In genomic region chr1:139025882-139026645, GRCm38 (mm10) we compare ENCODE assay signal across 27 mouse cellular contexts.
A peak's percentile ranks its signal among the peaks of the same experiment; 100 is the strongest.
DNase-seq lines count a peak whose midpoint lies in the region; ATAC-seq and TF ChIP-seq lines count a peak whose summit lies in the region.
"Had no signal": no experiment of that assay in that cellular context is flagged by ENCODE, and none has a peak within 500 bp of the region (broad histone marks: within the 10 kb centered on the region; RNA-seq: fewer than 3 reads in every experiment).

No protein-coding gene starts in this region.

- H3K9ac ChIP-seq in forebrain, embryonic 12.5 days: no peak overlapping the region
- no peak overlapping the region for H3K9ac ChIP-seq in forebrain, embryonic 16.5 days (replicated peaks; ENCODE audit: low read depth, low read length)
- H3K9ac ChIP-seq in midbrain, embryonic 11.5 days (ENCODE audit: low read length): no peak overlapping the region
- H3K9ac ChIP-seq in midbrain, postnatal 0 days (replicated peaks; ENCODE audit: low read length, poor library complexity, severe bottlenecking): no peak overlapping the region
- H3K9ac ChIP-seq in midbrain, embryonic 14.5 days (replicated peaks; ENCODE audit: low read length): no peak overlapping the region
- H3K9ac ChIP-seq: embryonic facial prominence, embryonic 15.5 days; heart, embryonic 15.5 days; liver, embryonic 13.5 days had no signal

- no peak overlapping the region for H3K4me2 ChIP-seq in forebrain, embryonic 12.5 days
- H3K4me2 ChIP-seq in forebrain, embryonic 16.5 days (ENCODE audit: low read length): no peak overlapping the region
- H3K4me2 ChIP-seq in midbrain, embryonic 11.5 days: no peak overlapping the region
- H3K4me2 ChIP-seq in midbrain, postnatal 0 days (ENCODE audit: low read depth, low read length, poor library complexity, severe bottlenecking): no peak overlapping the region
- peak overlapping the region; percentile 11; the same call in 1 of the 2 replicates for H3K4me2 ChIP-seq in midbrain, embryonic 14.5 days (ENCODE audit: low read length)
- H3K4me2 ChIP-seq: embryonic facial prominence, embryonic 15.5 days; heart, embryonic 15.5 days; liver, embryonic 13.5 days had no signal

- H3K27ac ChIP-seq in forebrain, embryonic 12.5 days: peak overlapping the region; percentile 47; the same call in 1 of the 2 replicates
- H3K27ac ChIP-seq in forebrain, embryonic 16.5 days (ENCODE audit: low read length): no peak overlapping the region
- H3K27ac ChIP-seq in midbrain, embryonic 11.5 days (ENCODE audit: low read depth, low read length): peak overlapping the region; percentile 45
- H3K27ac ChIP-seq in midbrain, postnatal 0 days (ENCODE audit: low read depth, low read length): no peak overlapping the region
- H3K27ac ChIP-seq in midbrain, embryonic 14.5 days (replicated peaks; ENCODE audit: low read depth, low read length): peak overlapping the region; percentile 71
- H3K27ac ChIP-seq: embryonic facial prominence, embryonic 10.5 days; embryonic facial prominence, embryonic 15.5 days; heart, embryonic 10.5 days; heart, embryonic 15.5 days; liver, embryonic 13.5 days; macrophage had no signal

- no peaks in the 10 kb centered on the region for H3K36me3 ChIP-seq in forebrain, embryonic 12.5 days (replicated peaks)
- no peaks in the 10 kb centered on the region for H3K36me3 ChIP-seq in forebrain, embryonic 16.5 days (ENCODE audit: control insufficient read depth, insufficient read depth)
- H3K36me3 ChIP-seq in midbrain, embryonic 11.5 days (ENCODE audit: control insufficient read depth, insufficient read depth, low read length): no peaks in the 10 kb centered on the region
- no peaks in the 10 kb centered on the region for H3K36me3 ChIP-seq in midbrain, postnatal 0 days (ENCODE audit: insufficient read depth, low read length)
- no peaks in the 10 kb centered on the region for H3K36me3 ChIP-seq in midbrain, embryonic 14.5 days (ENCODE audit: control insufficient read depth, insufficient read depth, low read length)
- H3K36me3 ChIP-seq: embryonic facial prominence, embryonic 10.5 days; embryonic facial prominence, embryonic 15.5 days; heart, embryonic 10.5 days; heart, embryonic 15.5 days; liver, embryonic 13.5 days had no signal

- H3K9me3 ChIP-seq in forebrain, embryonic 12.5 days: no peaks in the 10 kb centered on the region
- no peaks in the 10 kb centered on the region for H3K9me3 ChIP-seq in forebrain, embryonic 16.5 days (ENCODE audit: control insufficient read depth, low read length)
- no peaks in the 10 kb centered on the region for H3K9me3 ChIP-seq in midbrain, embryonic 11.5 days (ENCODE audit: control insufficient read depth, low read length)
- H3K9me3 ChIP-seq in midbrain, postnatal 0 days (ENCODE audit: low read length): no peaks in the 10 kb centered on the region
- H3K9me3 ChIP-seq in midbrain, embryonic 14.5 days (ENCODE audit: control insufficient read depth, low read length): no peaks in the 10 kb centered on the region
- H3K9me3 ChIP-seq: embryonic facial prominence, embryonic 10.5 days; embryonic facial prominence, embryonic 15.5 days; heart, embryonic 10.5 days; heart, embryonic 15.5 days; liver, embryonic 13.5 days had no signal

- no peaks in the 10 kb centered on the region for H3K27me3 ChIP-seq in forebrain, embryonic 12.5 days
- no peaks in the 10 kb centered on the region for H3K27me3 ChIP-seq in forebrain, embryonic 16.5 days (replicated peaks; ENCODE audit: control insufficient read depth, insufficient read depth, low read length)
- H3K27me3 ChIP-seq in midbrain, embryonic 11.5 days (ENCODE audit: control insufficient read depth, insufficient read depth, low read length): no peaks in the 10 kb centered on the region
- H3K27me3 ChIP-seq in midbrain, postnatal 0 days (ENCODE audit: insufficient read depth, low read length): no peaks in the 10 kb centered on the region
- no peaks in the 10 kb centered on the region for H3K27me3 ChIP-seq in midbrain, embryonic 14.5 days (ENCODE audit: control insufficient read depth, insufficient read depth, low read length)
- H3K27me3 ChIP-seq: embryonic facial prominence, embryonic 15.5 days; heart, embryonic 15.5 days; liver, embryonic 13.5 days; Patski had no signal

- peaks cover 12% of the 10 kb centered on the region for H3K4me1 ChIP-seq in forebrain, embryonic 12.5 days
- H3K4me1 ChIP-seq in forebrain, embryonic 16.5 days (replicated peaks; ENCODE audit: control insufficient read depth, insufficient read depth, low read length): peaks cover 3% of the 10 kb centered on the region
- peaks cover 12% of the 10 kb centered on the region for H3K4me1 ChIP-seq in midbrain, embryonic 11.5 days (ENCODE audit: control insufficient read depth, insufficient read depth, low read length)
- H3K4me1 ChIP-seq in midbrain, postnatal 0 days (ENCODE audit: insufficient read depth, low read length): no peaks in the 10 kb centered on the region; the same call in 1 of the 2 replicates
- H3K4me1 ChIP-seq in midbrain, embryonic 14.5 days (ENCODE audit: control insufficient read depth, insufficient read depth, low read length): peaks cover 19% of the 10 kb centered on the region
- H3K4me1 ChIP-seq: embryonic facial prominence, embryonic 10.5 days; embryonic facial prominence, embryonic 15.5 days had no signal

- no peak for DNase-seq in midbrain, embryonic 11.5 days (ENCODE audit: low spot score, missing footprints)
- DNase-seq in midbrain, postnatal 0 days (ENCODE audit: low spot score): no peak
- peak; percentile 66 for DNase-seq in midbrain, embryonic 14.5 days
- DNase-seq in spleen, postnatal 14 days (ENCODE audit: low spot score in 2 of 2): no peak
- DNase-seq in lung, postnatal 25 days (ENCODE audit: low spot score): no peak
- DNase-seq: adrenal gland, postnatal 14 days; cerebellum, adult 11-12 months; cerebellum, postnatal 14 days; gastrocnemius, postnatal 25 days; heart, adult 11 months; kidney, adult 9 months; kidney, postnatal 10 days; layer of hippocampus, postnatal 36 days; left cerebral cortex, postnatal 4 days; liver, embryonic 13.5 days; lung, adult 18-20 months; thymus, postnatal 4 days had no signal

- H3K4me3 ChIP-seq in forebrain, embryonic 12.5 days (replicated peaks): no peak overlapping the region
- H3K4me3 ChIP-seq in forebrain, embryonic 16.5 days (replicated peaks; ENCODE audit: low read length): no peak overlapping the region
- no peak overlapping the region for H3K4me3 ChIP-seq in midbrain, embryonic 11.5 days (ENCODE audit: low read depth, low read length)
- no peak overlapping the region for H3K4me3 ChIP-seq in midbrain, postnatal 0 days (ENCODE audit: low read depth, low read length)
- no peak overlapping the region for H3K4me3 ChIP-seq in midbrain, embryonic 14.5 days (replicated peaks; ENCODE audit: low read depth, low read length)
- H3K4me3 ChIP-seq: embryonic facial prominence, embryonic 10.5 days; embryonic facial prominence, embryonic 15.5 days; heart, embryonic 10.5 days; heart, embryonic 15.5 days; liver, embryonic 13.5 days had no signal

- ATAC-seq in forebrain, embryonic 12.5 days (ENCODE audit: low FRiP score): no peak
- no peak for ATAC-seq in forebrain, embryonic 16.5 days
- ATAC-seq in midbrain, embryonic 11.5 days (ENCODE audit: low FRiP score): peak; percentile 81
- ATAC-seq in midbrain, postnatal 0 days (ENCODE audit: low FRiP score): no peak
- ATAC-seq in midbrain, embryonic 14.5 days (ENCODE audit: low FRiP score, low TSS enrichment): peak; percentile 83; the same call in 1 of the 2 replicates
- ATAC-seq: intestine, embryonic 16.5 days; lung, postnatal 0 days; Patski had no signal

- WGBS in forebrain, embryonic 12.5 days: 37% methylated on average over 8 of the region's 8 CpGs
- 32% methylated on average over 8 of the region's 8 CpGs for WGBS in forebrain, embryonic 16.5 days
- WGBS in midbrain, embryonic 11.5 days: 36% methylated on average over 8 of the region's 8 CpGs
- 29% methylated on average over 8 of the region's 8 CpGs for WGBS in midbrain, postnatal 0 days
- WGBS in midbrain, embryonic 14.5 days: 18% methylated on average over 8 of the region's 8 CpGs

- no peak for TF ChIP-seq CTCF in midbrain, postnatal 0 days (IDR thresholded peaks at IDR 0.05)

Comparison
In these comparisons a context has a peak if more than half of its experiments do, and no peak if none do; other contexts are left out.
1. ATAC-seq: peak in midbrain, embryonic 11.5 days (single experiment) and midbrain, embryonic 14.5 days (single experiment); none in forebrain, embryonic 12.5 days (single experiment), forebrain, embryonic 16.5 days (single experiment) and midbrain, postnatal 0 days (single experiment).
2. H3K27ac ChIP-seq: peak in forebrain, embryonic 12.5 days (single experiment), midbrain, embryonic 11.5 days (single experiment) and midbrain, embryonic 14.5 days (single experiment); none in forebrain, embryonic 16.5 days (single experiment) and midbrain, postnatal 0 days (single experiment).